Mouse (Mus musculus) mesoderm, embryonic 11.5 days (tissue): ENCODE data around the gene Gm15319.
"Not testable (repeated sequence)": the region's sequence is repeated elsewhere in the genome, so short reads cannot be mapped to it uniquely, and the experiment has no call there.

Experiments used
- DNase-seq: peaks from one replicate; pipeline ENCODE4 v3.0.0-alpha.2; 2012; ENCODE audit warnings: low read depth, low spot score

The Gm15319 gene

GRCm38 (mm10) chr8:20297939-20298505 is 65.0 kb downstream of the Gm15319 start:
- DNase-seq = not testable (repeated sequence)

DNA sequence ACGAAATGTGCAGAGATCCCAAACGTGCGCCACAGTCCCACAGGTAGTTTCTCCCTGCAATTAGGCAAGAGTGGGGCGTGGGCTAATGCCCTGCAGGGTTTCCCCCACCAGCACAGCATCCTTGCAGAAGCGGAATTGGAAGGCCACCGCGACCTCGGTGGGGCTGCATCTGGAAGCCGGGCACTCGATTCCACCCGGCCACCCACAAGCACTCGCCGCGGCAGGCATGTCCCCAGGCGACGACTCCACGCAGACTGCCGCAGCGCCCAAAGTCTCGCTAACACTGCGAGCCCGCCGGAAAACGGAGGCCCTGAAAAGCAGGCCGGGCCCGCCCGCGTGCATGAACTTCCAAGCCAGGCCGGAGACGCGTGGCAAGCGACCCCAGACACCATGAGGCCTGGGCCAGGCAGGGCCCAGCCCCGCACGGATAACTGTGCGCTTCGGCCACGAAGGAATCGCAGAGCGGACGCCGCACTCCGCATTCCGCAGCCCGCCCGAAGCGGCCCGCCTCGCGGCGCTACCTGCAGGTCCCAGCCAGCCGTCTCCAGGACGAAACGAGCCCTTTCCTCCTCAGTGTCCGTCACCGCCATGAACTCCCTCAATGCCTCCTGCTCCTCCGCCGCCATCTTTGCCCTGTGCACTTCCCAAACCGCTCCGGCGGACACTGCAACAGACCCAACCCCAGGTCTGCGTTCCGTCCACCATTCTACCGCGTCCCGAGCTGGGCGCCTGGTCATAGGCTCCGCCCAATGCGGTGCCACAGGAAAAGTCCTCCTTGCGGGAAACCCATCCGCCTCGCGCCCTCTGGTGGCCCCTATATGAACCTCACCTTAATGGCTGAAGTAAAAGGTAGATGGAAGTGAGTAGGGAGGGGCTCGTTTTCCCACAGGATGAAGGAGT is 66.0 kb downstream of the Gm15319 start:
- peak; percentile 77 for DNase-seq

GRCm38 (mm10) chr8:20295881-20296280 is 67.1 kb downstream of the Gm15319 start:
- not testable (repeated sequence) for DNase-seq

- not testable (repeated sequence) for DNase-seq
Measured at GRCm38 (mm10) chr8:20294826-20295225, 68.2 kb downstream of the Gm15319 start.

DNA sequence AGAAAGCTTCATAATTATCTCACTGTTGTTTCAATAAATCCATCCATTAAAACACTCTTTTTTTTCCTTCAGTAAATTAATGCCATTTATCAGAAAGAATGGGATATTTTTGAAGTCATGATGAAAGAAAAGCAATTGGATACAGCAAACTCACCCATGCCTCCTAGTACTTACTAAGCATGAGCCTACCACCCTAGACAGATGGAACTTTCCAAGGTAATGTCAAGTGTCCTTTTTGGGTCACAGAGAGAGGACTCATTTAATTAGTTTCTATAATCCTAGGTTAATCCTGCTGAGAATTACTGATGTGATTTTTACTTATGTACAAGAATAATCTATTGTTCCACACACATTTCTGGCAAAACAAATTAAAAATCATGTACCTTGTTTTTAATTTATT is 69.0 kb downstream of the Gm15319 start:
- DNase-seq = not testable (repeated sequence)

- not testable (repeated sequence) for DNase-seq
Measured at GRCm38 (mm10) chr8:20290015-20290414, 73.0 kb downstream of the Gm15319 start.

DNA sequence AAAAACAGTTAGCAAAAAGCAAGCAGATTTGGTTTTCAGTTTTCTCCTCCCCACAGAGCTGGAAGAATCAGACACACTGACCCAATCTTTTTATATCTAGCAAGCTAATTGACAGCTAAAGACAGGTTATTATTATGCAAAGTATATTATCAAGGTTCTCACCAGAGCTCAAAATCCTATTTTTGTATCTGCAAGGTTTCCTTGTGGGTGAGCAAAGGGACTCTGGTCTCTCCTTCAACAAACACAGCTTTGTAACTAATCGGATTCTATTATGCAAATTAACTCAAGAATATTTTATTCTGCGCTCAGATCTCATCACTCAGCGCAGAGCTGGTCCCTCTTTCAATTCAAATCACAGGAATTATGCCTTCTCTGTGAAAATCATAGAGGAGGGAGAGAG is 74.1 kb downstream of the Gm15319 start:
- not testable (repeated sequence) for DNase-seq

GRCm38 (mm10) chr8:20287706-20288105 is 75.3 kb downstream of the Gm15319 start:
- DNase-seq = not testable (repeated sequence)
